Mouse (Mus musculus) heart, postnatal 0 days (tissue): ENCODE measurements at regions not wholly inside any gene's neighbourhood (a gene's known extent, or its start where the extent isn't known, plus 50 kb on each side); places are given as distances from the start of the nearest gene placed in this dataset.

Experiments used
- ATAC-seq: fragments of 200-750 bp; cut with Nextera tagmentation; 2 replicates; pipeline ENCODE4 v1.8.0; 2017; ENCODE audit warnings: low read depth, moderate number of reproducible peaks, moderate library complexity; ENCODE audit not compliant: insufficient read depth
- DNase-seq: peaks from one replicate; pipeline ENCODE4 v3.0.0-alpha.2; 2016; ENCODE audit warnings: low spot score
- H3K27ac ChIP-seq: fragments of 300-500 bp; sonication (generic); 2 replicates; pipeline ENCODE4 v1.5.1; 2014; ENCODE audit warnings: low read depth, mild to moderate bottlenecking
- H3K27me3 ChIP-seq: fragments of 300-500 bp; sonication (generic); 2 replicates; pipeline ENCODE4 v1.6.1; 2014; ENCODE audit warnings: low read length, mixed read lengths; ENCODE audit not compliant: control insufficient read depth, insufficient read depth
- H3K36me3 ChIP-seq: fragments of 300-500 bp; sonication (generic); replicated peaks from 2 replicates; pipeline ENCODE4 v1.6.1; 2014; ENCODE audit warnings: low read length, mixed read lengths; ENCODE audit not compliant: control insufficient read depth, insufficient read depth
- H3K4me1 ChIP-seq: fragments of 300-500 bp; sonication (generic); 2 replicates; pipeline ENCODE4 v1.6.1; 2014; ENCODE audit warnings: antibody characterized with exemption; ENCODE audit not compliant: control insufficient read depth, insufficient read depth
- H3K4me2 ChIP-seq: fragments of 300-500 bp; sonication (generic); 2 replicates; pipeline ENCODE4 v1.6.1; 2014; ENCODE audit warnings: low read depth, mild to moderate bottlenecking, low read length, moderate library complexity
- H3K4me3 ChIP-seq: fragments of 300-500 bp; sonication (generic); 2 replicates; pipeline ENCODE4 v1.5.1; 2014; ENCODE audit warnings: low read depth, low read length
- H3K9ac ChIP-seq: fragments of 300-500 bp; sonication (generic); replicated peaks from 2 replicates; pipeline ENCODE4 v1.6.1; 2014; ENCODE audit warnings: low read depth, low read length, mixed read lengths
- H3K9me3 ChIP-seq: fragments of 300-500 bp; sonication (generic); replicated peaks from 2 replicates; pipeline ENCODE4 v1.6.1; 2016; ENCODE audit warnings: low read length; ENCODE audit not compliant: control insufficient read depth
- CTCF ChIP-seq: IDR thresholded peaks from 2 replicates; pipeline ENCODE4 v1.5.1; 2016; ENCODE audit warnings: antibody characterized with exemption, control low read depth, low read depth
- EP300 ChIP-seq: IDR thresholded peaks from 2 replicates; pipeline ENCODE4 v1.6.1; 2016; ENCODE audit warnings: antibody characterized with exemption, low read depth
- WGBS: fragments of 180-500 bp; shearing (Covaris S2); extraction: QIAGEN DNeasy Blood & Tissue Kit; methylation state at CpG from one replicate; pipeline ENCODE4 v1.1.7; 2014; 5-methylcytosine and 5-hydroxymethylcytosine counted together

DNA sequence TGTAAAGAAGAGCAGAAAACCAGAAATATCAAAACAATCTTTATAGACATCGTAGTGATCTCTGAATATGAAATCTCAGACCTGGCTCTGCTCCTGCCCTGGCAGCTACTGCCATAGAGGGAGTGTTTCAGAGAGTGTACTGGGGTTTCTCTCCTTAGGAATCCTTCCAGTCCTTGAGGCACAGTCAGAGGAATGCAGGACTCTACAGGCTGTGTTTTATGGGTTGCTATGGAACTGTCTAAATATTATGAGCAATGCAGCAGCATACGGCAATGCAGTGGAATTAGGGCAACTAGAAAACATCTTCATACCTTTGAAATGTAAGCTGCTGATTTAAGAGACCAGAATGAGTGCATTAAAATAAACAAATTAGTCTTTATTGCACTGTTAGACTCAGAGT is 57.2 kb upstream of the Rgs1 start:
- H3K9me3 ChIP-seq: no peaks in the 10 kb centered on the region
- no peaks in the 10 kb centered on the region for H3K4me1 ChIP-seq
- H3K4me2 ChIP-seq: no peak overlapping the region
- ATAC-seq (peak; percentile 76; the same call in 1 of the 2 replicates), DNase-seq (peak; percentile 56)
- no peak overlapping the region for H3K4me3 ChIP-seq
- 22% methylated on average over 2 of the region's 2 CpGs for whole genome bisulfite sequencing
- H3K9ac ChIP-seq: no peak overlapping the region
- no peaks in the 10 kb centered on the region for H3K27me3 ChIP-seq
- H3K27ac ChIP-seq: no peak overlapping the region; the same call in 1 of the 2 replicates
- no peaks in the 10 kb centered on the region for H3K36me3 ChIP-seq
- no peak for TF ChIP-seq EP300
- no peak for TF ChIP-seq CTCF

DNA sequence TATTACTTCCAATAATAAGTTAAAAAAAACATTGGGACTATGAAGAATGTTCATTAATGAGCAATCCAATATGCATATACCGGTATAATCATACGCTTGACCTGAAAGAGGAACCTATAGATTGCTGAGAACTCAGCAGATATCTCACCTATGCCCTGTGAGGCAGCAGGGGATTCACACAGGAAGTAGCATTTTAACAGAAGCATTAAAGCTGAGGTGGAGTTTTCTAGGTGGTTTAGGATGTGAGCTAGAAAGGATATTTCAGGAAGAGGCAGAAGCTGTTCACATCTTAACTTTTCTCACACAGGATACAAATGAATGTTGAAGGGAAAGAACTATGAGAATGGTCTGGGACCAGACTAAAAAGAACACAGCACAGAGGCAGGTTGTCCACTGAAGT is 51.6 kb upstream of the Rgs1 start:
- DNase-seq: no peak
- Histone ChIP-seq H3K36me3 (no peaks in the 10 kb centered on the region), H3K27ac (no peak overlapping the region), H3K4me2 (no peak overlapping the region), H3K27me3 (no peaks in the 10 kb centered on the region), H3K4me1 (no peaks in the 10 kb centered on the region), H3K9me3 (no peaks in the 10 kb centered on the region), H3K9ac (no peak overlapping the region), H3K4me3 (no peak overlapping the region)
- ATAC-seq: no peak
- no peak for TF ChIP-seq EP300
- no peak for TF ChIP-seq CTCF
- 94% methylated on average over 2 of the region's 2 CpGs for WGBS
